Mouse (Mus musculus) erythroblast, embryonic 14.5 days (primary cell): ENCODE data around the gene Grb14.

Experiments
- GATA1 ChIP-seq: IDR thresholded peaks from 2 replicates; pipeline ENCODE4 v1.6.1; 2012; ENCODE audit warnings: low read length, inconsistent platforms, mixed read lengths
- TAL1 ChIP-seq: IDR thresholded peaks from 3 replicates; pipeline ENCODE4 v1.6.1; 2012; ENCODE audit warnings: low read length, inconsistent platforms, mixed read lengths

- TF ChIP-seq GATA1 (no peak), TAL1 (no peak)
These were observed 10.2 kb downstream of the Grb14 start for GRCm38 (mm10) chr2:65014552-65014951.
